Mouse (Mus musculus) ovary, postnatal 10 days (tissue): Measurements from ENCODE around the gene Gm21885.
"Not testable (repeated sequence)": the region's sequence is repeated elsewhere in the genome, so short reads cannot be mapped to it uniquely, and the experiment has no call there.

ENCODE experiments used
- DNase-seq: peaks from one replicate; pipeline ENCODE4 v3.0.0; 2022; ENCODE audit warnings: low spot score

Gm21885 gene

DNA sequence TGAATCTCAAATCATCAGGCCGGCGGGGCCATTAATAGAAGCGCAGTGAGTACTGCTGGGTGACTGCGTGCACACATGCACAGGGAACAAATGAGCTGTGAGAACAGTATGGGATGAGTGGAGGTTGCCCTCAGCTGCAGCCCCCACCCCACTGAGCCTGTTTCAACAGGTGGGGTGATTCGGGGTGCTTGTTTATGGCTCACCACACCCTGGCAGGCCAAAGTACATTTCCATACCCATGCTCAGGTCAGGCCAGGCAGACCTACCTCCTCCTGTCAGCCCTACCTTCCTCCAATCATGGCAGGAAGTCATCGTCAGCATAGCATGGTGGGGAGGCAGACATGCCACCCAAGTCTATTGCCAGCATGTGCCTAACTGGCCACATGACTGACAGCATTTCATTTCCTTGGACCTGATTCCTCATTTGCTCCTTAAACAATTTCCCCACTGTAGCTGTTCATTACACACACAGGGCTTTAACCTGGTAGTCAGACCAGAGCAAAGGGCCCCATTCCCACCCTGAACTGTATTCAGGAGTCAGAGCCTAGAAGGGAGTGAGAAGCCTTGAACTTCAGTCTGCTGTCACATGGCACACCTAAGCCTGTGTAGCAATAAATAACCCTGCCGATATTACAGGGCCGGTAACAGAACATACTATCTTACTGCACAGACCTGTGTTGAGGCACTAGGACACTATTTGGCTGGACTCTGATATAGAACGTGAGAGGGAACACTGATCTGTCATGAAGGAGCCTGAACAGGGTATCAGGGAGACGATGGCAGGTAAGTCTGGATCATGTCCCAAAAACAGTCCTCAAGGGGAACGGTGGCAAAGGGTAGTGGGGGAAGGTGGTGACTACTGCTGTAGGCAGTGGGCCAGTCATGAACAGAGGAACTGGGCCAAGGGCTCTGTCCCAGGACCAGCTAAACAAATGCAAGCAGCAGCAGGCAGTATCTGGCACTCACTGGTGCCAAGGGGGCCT is at the start of gene Gm21885:
TSS of gene Gm21885 (plus strand) at position 675 of the 983 bp plus-strand sequence.
- DNase-seq: no peak

DNA sequence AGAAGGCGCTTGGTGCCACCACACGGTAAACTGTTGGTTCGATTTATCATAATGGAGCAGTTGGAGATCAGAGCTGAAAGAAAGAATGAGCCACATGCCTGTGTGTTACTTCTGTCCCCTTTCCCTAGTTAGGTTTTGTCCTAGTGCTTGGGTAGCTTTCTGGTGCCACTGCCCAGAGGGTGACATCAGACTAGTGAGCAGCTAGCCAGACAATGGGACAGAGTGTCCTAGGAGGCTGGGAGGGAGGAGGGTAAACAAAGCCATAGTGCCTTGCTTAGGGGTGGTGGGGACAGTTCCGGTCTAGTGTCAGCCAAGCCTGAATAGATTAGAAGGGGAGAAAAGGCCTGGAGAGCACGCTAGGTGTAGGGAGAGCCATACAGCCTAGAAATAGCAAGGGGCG is 48.3 kb upstream of the Gm21885 start:
- DNase-seq: no peak

DNA sequence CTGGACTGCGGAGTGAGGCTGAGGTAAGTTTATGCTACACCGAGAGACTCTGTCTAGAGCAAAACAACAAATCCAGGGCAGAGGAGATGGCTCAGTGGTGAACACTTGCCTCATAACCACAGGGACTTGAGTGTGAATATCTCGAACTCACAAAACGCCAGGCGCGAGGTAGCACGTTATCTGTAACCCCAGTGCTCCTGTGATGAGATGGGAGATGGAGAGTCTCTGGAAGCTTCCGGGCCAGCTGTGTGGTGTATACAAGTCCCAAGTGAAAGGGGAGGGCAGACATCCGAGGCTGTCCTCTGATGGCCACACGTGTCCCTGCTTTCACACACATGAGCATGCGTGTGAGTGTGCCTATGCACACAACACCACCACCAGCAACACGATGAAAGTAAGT is 47.3 kb upstream of the Gm21885 start:
- no peak for DNase-seq

DNA sequence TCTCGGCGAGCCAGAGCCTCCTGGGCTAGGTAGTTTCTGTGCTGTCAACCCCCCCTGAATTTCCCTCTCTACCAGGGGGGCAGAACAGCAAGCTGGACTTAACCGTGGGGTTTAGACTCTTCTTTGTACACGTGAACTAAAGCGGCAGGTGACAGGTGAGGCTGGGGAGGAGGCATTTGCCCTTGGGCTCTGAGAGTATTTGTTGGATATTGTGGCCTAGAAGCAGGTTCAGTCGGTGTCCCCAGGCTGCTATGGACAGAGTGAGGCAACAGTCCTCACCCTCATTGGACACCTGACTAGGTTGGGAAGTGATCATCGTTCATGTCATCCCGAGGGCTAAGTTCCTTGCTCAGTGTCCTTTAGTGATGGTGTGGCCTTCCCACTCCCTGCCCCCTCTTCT is 46.8 kb upstream of the Gm21885 start:
- DNase-seq: no peak

DNA sequence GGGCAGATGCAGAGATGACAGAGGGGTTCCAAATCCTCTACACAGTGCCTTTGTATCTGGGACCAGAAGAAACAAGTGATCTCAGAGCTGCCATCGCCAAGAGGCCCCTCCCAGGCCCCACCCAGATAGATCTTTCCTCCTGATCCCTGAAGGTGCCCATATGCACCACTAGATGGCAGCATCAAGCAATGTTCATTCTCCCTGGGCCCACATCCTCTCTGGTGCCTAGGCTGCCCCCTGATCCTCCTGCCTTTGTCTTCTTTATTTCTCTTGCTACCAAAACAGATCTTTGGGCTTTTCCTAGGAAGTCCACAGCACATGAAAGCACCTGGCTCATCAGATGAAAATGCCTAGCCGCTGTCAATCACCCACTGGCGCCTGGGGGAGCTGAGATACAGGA is 45.6 kb upstream of the Gm21885 start:
- no peak for DNase-seq

DNA sequence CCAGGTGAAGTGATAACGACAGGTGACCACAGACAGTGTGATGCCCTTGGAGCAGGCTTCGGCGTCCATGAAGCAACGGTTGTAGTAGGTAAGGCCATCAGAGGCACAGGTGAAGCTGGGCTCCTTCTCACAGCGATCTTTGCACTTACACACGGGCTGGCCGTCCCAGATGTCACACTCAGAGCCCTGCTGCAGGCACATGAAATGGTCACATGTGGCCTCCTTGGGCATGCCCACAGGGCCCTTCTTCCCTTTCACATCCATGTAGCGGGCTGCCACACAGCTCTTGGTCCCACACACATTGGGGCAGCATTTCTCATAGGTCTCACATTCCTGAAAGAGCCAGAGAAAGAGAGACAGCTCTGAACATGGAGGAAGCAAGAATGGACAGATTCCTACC is 42.9 kb upstream of the Gm21885 start:
- no peak for DNase-seq

DNA sequence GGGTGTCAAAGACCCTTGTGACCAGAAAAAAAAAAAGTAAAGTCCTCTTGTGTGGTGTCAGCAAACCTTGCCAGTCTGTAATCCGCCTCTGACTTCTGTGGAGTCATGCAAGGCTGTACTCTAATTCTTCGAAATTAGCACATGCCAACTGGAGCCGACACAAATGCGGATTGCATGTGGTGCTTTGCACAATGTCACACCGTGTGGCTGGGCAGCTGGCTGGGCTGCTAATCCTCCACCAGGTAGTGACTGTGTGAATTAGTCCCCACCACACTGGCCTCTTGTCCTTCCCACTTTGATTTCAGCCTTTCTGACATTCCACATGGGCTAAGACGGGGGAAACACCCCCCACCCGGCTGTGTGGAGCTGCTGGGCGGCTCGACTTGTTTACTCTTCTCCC is 42.0 kb upstream of the Gm21885 start:
- no peak for DNase-seq

DNA sequence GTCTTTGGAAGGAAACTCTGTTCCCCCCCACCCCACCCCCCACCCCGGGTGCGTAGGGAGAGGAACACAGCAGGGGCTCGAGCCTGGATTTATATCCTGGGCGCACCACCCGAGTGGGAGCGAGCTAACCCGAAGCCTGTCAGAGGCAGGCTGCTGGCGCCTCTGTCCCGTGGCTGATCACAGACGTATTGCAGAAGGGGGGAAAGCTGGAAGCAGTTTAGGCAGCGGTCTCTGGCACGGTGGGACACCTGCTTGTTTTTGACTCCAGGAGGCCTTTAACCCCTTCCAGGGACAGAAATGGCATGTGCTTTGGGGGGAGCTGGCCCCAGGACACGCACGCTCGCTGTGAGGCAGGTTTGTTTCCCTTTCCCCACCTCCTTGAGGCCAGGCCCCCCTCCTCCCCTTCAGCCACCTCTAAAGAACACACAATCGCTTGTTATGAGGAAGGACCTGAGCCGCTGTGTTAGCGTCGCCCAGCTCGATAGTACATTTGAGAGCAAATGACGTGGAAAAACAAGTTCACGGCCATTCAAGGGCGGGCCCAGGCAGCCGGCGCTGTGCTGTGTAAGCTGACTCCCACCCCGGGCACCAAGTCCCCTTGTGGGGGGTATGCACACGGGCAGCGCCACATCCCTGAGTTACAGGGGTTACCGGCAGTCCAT is 38.8 kb upstream of the Gm21885 start:
- peak; percentile 36 for DNase-seq

DNA sequence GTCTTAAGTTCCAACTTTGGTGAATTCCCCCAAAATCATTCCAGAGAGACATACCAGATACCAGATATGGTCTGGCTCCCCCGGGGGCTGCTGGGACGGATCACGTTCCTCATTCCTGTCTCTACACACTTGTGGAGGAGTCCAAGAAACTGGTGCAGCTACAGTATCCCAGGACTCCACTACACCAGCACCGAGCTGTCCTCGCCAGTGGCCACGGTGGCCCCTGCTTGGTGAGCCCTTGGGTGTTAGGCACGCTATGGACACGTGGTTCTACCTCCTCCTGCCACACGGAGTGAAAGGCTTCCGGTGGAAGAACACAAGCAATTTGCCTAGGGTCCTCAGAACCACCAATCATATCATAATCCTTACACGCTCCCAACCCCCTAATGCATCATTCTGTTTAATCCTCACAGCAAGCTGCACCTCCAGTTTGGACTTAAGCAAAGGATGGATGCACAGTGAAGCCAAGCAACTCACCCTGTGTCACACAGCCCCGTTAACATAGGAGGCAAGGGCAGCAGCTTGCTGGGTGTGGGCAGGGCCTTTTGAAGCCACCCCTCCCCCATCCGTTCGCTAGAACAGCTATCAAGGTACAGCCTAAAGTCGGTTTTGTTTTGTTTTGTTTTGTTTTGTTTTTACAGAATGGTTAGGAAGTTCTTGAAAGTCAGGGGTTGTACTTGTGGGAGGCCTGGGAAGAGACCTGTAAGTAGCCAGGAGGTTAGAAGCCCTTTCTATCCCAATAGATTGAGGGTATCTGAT is 38.1 kb upstream of the Gm21885 start:
- no peak for DNase-seq

DNA sequence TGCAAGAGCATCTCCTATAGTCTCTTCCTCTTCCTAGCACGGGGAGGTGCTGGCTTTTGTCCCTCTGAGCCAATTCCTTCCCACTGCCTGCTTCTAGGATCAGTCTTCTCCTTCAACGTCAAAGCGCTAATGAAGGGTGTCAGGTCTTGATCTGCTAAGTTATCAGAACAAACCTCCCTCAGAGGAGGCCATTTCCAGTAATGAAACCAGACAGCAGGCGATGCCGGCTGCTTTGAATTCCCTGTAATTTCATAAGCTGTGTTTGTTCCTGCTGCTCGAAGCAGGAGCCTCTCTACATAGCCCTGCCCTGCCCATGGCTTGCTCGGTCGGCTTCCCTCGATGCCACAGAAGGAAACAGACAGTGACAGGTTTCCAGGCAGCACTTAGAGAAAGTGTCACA is 37.3 kb upstream of the Gm21885 start:
- DNase-seq: no peak

DNA sequence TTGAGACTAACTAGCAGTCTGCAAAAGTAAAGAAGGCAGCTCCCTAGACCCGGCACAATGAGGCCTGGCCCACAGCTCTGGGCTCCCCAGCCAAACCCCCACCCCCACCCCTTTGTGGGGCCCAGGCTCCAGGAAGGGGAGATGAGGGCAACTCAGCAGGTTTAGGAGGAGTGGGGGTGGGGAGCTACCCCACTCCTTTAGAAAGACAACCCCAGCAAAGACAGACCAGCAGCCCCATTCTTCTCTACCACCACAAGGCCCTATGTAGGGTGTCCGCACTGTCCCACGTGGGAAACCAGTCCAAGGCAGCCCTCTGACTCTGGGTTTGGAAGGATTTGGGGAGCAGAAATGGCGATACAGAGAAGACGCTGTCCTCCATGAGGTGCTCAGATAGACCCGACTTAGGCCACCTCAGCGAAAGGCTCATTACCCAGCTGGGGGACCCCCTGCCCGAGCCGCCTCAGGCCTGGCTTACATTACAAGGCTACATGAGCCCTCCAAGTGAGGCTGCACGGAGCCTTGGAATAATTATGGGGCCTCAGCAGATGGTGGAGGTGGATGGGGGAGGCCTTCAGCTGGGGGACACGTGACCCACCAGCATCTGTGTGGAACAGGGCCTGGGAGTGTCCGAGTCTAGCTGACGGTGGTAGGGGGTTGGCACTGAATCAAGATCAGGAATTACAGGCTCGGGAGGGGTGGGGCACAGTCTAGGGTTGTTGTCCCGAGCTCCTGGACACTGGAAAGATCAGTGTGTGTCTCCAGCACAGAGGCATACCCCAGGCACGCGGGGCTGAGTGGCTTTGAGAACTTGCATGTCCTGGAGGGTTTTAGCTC is 35.5 kb upstream of the Gm21885 start, which contains the start of gene Wfikkn2:
TSS of gene Wfikkn2 (minus strand) at position 51 of the 834 bp plus-strand sequence.
- no peak for DNase-seq

DNA sequence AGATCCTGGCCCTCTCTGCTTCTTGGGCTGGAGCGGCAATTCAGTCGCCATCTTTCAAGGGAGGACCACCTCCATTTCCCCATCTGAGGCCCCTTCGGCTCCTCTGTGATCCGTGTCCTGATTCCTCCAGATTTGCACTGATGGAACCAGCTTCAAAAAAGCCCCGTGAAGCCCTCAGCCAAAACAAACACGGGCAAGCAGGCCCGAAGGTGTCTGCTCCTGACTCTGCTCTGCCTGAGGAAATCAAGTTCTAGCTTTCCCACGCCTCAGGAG is 34.9 kb upstream of the Gm21885 start:
- no peak for DNase-seq

DNA sequence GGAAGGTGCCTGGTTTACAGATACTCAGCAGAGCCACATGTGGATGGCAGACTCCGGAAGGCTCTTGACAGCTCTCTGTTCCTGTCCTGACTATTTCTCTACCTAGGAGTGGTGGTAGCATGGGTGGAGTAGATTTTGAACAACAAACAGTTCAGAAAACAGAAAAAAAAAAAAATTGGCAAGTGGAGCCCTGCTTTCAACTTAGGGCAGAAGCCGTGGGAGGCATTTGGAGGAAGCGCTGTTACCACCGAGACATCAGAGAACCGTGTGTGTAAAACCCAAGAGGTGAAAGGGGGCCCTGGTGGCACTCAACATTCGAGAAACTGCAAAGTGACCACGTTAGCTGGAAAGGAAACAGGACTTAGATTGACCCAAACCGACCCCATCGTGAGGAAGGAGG is 28.5 kb upstream of the Gm21885 start:
- no peak for DNase-seq

DNA sequence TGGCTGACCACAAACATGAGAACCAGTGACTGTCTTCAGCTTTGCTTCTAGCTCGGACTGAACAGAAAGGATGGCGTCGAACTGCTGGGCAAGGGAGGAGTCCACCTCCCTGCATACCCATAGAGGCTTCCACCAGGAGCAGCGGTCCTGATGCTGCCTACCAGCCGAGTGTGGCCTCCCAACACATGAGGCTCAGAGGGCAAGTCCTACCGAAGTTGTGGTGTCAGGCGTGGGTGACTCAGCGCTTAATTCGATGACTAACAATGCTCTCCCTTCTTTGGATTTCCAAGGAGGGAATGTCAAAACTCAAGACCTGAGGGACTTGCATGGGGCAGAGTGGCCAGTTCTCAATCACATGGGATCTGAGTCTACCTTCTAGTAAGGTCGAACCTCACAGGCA is 28.0 kb upstream of the Gm21885 start:
- DNase-seq: no peak

DNA sequence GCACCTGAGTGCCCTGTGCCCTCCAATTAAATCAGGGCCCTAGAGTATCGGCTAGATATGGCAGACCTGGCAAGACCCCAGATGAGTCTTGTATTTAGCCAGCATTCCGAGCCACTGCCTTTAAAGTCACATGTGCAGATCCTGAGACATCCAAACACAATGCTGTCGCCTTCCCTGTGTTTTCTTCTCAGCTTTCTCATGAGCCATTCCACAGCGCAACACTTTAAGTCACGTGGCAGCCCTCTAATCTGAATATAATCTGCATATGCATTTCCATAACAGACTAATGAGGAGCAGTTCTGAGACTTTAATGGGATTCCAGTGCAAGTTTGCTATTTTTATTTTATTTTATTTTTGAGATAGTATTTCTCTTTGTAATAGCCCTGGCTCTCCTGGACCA is 25.9 kb upstream of the Gm21885 start:
- no peak for DNase-seq

DNA sequence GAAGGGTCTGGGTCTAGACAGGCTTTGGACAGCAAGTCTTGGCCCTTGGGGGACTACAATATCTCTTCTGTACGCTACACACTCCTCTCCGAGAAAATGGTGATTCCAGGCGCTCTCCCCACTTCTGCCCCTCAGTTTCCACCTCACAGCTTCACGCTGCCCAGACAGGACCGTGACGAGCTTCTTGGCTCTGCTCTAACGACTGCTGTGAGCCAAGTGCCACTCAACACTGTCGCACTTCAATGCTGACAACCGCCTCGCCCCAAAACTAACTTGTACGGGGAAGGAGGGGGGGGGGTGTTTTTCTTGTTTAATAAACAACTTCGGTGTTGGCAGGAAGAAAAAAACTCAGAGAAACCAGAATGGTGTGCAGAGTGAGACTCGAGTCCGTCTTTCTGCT is 23.7 kb upstream of the Gm21885 start:
- no peak for DNase-seq

DNA sequence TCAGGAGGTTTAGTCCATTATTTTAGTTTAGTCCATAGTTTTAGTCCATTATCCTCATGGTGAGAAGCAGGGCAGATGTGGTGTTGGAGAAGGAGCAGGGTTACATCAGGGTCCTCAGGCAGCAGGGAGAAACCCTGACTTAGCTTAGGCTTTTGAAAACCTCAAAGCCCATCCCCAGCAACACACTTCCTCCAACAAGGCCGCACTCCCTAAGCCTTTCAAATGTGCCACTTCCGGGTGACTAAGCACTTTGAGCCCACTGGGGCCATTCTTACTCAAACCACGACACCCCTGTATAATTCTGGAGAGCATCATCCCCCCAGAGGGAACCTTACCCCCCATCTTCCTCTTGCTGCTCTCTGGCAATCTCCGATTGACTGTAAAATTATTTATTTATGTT is 21.9 kb upstream of the Gm21885 start:
- no peak for DNase-seq

DNA sequence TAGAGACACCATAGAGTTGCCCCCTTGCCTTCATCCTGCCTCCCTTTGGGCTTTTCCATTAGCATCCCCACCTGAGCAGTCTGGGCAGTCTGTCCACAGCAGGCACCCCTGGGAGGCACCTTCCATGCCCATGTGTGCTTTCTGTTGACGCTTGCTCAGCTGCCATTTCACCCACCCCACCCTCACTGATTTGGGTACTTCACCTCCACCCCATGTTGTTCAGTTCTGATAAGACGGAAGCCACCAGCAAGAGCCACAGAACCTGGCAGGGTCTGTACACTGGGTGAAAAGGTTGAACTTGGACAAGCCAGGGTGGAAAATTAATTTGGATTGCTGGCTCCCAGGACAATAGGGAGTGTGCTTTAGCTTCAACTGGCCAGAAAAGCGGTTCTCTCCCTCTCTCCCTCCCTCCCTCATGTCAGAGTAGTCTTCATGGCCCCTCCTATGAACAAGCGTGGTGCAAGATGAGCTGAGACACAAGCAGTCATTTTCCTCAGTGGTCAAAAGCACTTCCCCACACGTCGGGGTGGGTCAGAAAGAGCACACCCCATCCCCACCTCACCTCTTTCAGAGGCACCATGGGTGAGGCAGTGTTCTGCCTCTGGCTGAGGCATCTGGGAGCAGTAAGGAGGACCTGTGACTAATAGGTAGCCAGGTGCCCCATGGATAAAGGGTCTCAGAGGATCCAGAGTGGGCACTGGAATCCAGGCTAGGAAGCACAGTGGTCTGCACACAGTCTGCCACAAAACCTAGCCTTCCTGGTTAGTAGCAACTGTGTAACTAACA is 19.9 kb upstream of the Gm21885 start:
- no peak for DNase-seq

DNA sequence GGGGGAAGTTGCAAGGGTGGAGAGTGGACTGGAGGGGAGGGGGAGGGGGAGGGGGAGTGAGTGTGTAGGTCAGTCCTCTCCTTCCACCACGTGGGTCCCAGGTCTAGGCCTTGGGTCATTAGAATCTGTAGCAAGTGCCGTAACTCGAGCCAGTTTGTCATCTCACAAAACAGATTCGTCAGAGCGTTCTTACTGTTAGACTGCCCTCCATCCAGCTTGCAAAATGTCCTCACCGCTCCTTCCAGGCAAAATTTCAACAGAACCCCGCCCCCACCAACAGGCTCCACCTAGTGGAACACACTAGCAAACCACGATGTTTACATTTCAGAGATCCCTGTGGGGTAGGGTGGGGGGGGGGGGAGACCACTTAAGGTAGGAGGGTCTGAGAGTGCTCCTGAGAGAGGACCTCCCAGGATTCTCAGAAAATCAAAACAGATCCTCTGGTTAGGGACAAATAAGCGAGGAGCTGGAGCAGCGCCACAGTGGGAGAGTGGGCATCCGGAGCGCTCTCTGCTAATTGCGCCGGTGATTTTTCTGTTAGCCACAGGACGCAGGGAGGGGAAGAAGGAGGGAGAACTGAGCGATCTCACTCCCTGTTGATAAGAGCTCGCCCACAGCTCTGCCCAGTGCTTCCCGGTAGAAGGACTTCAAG is 16.4 kb upstream of the Gm21885 start:
- DNase-seq: no peak

DNA sequence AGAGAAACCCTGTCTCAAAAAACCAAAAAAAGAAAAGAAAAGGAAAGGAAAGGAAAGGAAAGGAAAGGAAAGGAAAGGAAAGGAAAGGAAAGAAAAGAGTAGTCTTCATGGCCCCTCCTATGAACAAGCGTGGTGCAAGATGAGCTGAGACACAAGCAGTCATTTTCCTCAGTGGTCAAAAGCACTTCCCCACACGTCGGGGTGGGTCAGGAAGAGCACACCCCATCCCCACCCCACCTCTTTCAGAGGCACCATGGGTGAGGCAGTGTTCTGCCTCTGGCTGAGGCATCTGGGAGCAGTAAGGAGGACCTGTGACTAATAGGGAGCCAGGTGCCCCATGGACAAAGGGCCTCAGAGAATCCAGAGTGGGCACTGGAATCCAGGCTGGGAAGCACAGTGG is 15.5 kb upstream of the Gm21885 start:
- not testable (repeated sequence) for DNase-seq

DNA sequence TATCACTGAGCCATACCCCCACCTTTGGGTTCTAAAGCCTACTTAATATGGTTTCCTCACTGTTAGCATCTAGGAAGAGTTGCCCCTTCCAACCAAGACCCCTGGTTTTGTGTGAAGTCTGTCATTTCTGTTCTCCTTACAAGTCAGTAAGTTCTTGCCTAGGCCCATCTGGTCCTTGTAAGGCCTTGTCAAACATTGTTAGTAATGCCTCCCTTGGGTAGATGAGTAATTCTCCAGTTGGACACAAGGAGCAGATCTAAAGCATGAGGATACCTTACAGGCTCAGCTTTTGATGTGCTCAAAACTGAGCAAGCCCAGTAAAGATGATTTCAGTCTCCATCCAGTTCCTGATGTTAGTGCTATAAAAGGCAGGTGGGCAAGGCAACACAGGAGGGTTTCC is 12.9 kb upstream of the Gm21885 start:
- DNase-seq: no peak
